Mouse (Mus musculus): ENCODE results near the gene Ak5.

Ak5 gene

DNA sequence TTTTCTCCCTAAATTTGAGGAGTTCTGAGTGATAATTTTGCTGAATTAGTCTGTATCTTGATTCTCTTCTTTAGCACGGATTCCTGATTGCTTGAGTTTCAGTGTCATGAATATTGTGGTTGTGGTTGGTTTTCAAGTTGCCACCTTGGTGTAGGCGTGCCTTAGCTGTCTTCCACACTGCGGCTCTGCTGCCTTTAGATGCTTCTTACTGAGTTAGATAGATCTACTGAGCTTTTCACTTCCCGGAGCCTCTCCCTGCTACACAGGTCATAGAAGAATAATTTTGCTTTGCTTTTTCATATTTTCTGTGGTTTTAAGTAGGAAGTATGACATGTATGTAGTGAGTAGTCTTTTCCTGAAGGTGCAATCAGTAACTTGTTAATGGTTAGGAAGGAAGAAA lies 225.4 kb downstream of the Ak5 start:
- DNase-seq (ENCODE audit: low read depth, low spot score), result no peak

DNA sequence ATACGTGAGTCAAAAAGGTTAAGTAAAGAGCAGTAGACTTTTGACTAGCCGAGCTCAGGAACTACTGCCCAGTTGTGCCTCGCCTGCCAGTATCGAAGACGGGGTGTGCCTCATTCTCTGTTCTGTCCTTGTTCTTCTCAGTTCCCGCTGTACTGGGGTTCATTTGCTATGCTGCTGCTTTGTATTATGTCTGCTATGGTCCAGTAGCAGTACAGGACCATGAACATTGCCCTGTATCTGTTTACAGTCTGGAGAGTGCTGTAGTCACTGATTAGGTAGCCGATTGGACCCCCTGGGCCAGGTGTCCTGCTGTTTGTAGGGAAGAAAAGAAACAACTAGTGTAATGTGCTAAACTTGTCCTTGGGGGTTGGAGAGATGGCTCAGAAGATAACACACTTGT lies 230.1 kb downstream of the Ak5 start:
- no peak for DNase-seq (ENCODE audit: low read depth, low spot score)

DNA sequence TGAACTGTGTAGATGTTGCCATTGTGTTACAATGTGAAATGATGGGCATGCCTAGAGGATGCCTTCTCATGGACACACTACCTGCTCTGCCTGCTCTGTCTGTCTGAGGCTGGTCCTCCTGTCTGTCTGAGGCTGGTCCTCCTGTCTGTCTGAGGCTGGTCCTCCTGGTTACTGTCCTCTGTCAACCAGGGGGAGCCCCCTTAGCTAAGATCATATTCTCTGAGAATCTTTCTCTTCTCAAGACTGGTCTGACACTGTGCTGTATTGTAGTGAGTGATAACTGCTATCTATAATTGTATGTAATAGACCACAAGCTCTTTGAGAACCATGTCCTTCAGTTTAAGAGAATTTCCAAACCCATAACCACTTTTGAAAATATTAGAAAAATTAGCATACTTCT lies 232.6 kb downstream of the Ak5 start:
- DNase-seq (ENCODE audit: low read depth, low spot score), result no peak

DNA sequence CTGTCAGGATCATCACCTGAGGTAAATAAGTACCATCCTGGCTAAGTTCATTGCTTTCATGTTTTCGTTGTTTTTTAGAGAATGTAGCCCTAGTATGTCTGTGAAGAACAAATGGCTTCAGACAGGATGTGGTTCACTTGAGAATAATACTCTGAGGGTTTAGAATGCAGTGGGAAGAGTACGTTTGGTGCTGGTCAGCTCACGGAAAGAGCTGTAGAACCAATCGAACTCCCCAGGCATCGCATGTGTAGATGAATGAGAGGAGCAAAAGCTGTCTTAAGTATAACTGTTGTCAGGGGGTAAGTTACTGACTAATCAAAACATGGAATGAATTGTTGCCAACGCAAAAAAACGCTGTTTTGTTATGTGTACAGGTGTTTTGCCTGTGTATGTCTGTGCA lies 235.5 kb downstream of the Ak5 start:
- DNase-seq (ENCODE audit: low read depth, low spot score), result no peak

DNA sequence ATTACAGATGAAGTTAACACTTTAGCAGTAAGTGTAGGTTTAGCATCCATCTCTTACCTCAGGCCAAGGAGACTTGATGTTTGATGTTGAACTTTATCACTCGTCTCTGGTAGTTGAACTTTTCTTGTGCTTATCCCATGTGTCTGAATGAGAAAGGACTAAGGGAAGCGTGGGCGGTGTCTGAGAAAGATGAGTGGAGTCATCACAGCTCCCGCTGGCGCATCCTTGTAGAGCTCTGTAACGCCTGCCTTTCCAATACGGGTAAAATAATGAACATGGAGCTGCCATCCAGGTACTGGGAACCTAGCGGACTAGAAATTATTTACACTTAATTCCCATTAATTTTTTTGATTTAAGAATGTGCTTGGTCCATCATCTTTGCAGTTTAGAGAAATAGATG lies 239.2 kb downstream of the Ak5 start:
- no peak for DNase-seq (ENCODE audit: low read depth, low spot score)
